Mouse (Mus musculus) urinary bladder, postnatal 4 days (tissue): ENCODE measurements around the gene Btc.

Source experiments
- DNase-seq, 2 experiments: peaks; one replicate each; pipeline ENCODE4 v3.0.0; 2021 to 2022; ENCODE audit warnings: low spot score in 2 of 2

Btc gene

DNA sequence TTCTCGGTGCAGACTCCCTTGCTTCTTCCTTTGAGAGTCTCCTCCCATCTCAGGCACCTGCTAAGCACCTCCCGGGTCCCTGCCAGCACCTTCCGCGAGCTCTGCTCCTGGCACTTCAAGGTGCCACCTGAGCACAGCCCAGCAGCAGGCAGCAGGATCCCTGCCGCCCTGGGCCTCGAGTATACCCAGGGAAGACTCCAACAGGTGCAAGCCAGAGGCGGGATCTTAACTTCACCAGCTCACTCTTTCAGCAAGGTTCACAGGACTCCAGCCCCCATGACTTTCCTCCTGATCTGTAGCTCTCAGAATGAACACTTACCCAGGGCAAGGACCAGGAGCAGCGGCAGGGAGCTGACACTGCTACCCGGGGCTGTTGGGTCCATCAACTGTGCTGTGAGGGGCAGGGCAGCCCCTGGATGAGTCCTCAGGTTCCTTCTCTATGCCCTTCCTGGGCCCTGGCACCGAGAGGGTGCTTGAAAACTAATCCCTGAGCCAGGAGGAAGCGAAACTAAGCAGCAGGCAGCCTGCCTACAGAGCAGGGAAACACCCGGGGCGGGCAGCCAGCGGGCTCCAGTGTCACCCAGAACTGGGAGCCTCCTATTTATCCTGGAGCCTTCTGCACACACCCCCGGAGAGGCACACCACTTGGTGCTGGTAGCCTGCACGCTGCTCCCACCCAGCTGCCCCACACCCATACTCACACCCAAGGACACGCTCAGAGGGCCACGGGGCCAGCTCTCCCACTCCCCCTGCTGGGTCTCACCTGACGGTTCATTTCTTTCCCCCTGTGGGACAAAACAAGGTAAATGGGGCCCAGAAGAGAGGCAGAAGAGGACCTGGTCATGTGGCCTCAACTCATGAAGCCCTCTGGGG, at the start of gene Btc:
Btc (minus strand) TSS at position 656 of the 873 bp plus-strand sequence.
- DNase-seq, result peak; percentile 52 to 66

- DNase-seq, result peak in 1 of 2 experiments; percentile 19
Observed at GRCm38 (mm10) chr5:91444981-91445517, 42.3 kb upstream of the Btc start.

DNA sequence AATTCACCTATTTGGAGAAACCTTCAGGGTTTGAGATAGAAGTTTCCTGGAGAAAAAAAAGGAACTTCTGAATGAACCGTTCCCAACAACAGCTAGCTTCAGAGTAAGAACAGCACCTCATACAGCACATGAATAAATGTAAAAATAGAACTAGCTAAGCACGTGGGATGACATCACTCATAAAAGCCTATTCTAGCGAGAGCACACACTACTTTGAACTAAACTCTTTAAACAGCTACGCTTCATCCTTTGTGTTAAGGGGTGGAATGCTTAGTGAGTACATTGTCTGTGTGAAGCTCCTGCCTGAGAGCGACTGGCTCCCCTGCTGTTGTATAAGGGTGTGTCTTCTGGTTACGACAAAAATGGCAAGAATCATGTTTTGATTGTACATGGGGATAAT, 33.8 kb upstream of the Btc start:
- DNase-seq, result no peak

DNA sequence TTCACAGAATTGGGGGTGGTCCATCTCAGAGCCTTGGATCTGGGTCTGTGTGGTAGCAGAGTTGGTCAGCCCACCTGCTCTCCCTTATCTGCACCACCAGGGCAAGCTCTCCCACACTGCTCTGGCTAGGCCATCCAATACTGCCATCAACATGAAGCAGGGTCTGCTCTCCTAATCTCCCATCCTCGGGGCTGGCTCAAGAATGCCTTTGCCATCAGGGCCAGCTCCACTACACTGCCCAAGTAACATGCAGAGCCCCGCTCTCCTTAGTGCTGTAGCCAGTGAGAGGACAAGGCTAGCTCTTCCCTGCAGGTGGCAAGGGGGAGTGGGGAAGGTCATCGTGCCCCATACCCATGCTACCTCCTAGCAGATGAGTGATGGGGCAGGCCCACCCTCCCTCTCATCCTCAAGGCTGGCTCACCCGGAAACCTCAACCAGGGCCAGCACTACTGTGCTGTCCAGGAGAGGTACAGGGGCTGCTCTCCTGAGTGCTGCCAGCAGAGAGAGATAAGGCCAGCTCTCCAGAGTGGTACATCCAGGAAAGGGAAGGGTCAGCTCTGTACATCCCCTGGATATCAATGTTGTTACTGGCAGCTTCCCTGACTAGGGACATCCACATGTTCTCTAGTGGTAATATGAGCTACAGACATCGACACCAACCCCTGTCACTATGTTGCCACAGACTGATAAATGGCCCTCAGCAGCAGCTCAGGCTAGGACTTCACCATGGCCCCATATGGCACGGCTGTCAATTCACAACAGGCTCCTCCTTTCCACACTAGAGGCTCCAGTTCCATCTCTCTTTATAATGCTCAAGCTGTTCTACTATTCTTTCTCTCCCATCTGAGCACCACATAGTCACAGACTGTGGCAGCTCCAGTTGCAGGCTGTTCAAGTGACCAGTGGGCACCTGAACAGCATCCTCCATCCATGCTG, 32.2 kb upstream of the Btc start:
- no peak for DNase-seq

DNA sequence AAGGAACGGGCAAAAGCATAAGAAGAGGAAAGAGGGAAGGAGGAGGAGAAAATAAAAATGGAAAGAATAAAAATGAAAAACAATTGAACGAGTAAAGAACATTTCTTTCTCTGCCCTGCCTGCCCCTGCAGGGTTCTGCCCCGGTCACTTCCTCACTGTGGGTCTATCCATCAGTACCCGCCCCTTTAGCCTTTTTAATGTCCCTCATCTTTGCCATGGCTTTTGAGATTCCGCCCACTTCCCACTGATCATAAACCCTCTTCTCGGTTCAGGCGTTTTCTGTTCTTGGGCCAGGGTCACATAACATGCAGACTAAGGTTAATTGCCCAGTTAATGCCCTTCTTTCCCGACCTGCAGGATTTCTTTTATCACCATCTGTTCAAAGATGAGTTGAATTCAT, 25.8 kb upstream of the Btc start:
- DNase-seq, result no peak

- DNase-seq, result no peak
Observed at GRCm38 (mm10) chr5:91413814-91414213, 11.0 kb upstream of the Btc start.

- no peak for DNase-seq
Observed at GRCm38 (mm10) chr5:91404263-91404662, 1.5 kb upstream of the Btc start.

GRCm38 (mm10) chr5:91403281-91403680, 487 bp upstream of the Btc start:
- DNase-seq, result no peak

- no peak for DNase-seq
Observed at GRCm38 (mm10) chr5:91400493-91401096, 2.2 kb downstream of the Btc start.

- DNase-seq, result no peak
Observed at GRCm38 (mm10) chr5:91375467-91375866, 27.3 kb downstream of the Btc start.

GRCm38 (mm10) chr5:91368061-91368565, 34.7 kb downstream of the Btc start:
- DNase-seq, result no peak

GRCm38 (mm10) chr5:91366925-91367324, 35.9 kb downstream of the Btc start:
- no peak for DNase-seq

GRCm38 (mm10) chr5:91363274-91363991, 39.4 kb downstream of the Btc start:
- no peak for DNase-seq

DNA sequence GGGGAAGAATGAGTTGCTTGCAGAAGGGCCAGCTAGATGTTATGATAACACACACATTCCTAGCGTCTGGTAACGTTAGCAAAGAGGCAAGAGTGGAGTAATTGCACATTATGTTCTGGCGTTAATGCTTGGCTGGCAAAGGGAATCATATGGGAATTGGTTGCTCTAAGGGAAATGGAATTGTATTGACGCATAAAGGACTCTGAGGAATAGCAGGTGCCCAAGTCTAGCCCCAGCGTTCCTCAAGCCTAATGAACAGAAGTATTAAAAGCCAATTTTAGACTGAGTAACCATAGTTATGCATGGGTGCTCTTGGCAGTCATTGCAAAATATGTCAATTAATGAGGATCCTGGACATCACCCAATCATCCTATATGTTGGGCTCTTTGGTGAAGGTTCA, 50.1 kb downstream of the Btc start:
- no peak for DNase-seq

GRCm38 (mm10) chr5:91345681-91346080, 57.1 kb downstream of the Btc start:
- no peak for DNase-seq

DNA sequence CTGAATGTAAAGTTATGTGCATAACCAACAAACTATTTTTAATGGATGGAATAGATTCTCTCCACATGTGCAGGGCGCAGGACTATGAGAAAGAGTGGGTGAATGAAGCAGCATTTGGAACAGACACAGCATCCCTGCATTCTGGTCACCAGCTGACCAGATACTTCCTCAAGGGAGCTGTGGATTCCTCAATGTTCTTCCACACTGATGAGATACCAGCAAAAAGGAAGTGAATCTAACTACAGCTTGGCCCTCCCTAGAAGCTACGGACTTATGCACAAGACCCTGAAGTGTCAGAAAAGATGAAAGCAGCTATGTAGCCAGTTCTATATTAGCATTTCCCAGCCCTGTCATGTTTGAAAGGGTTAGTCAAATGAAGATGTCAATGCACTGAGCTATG, 57.7 kb downstream of the Btc start:
- no peak for DNase-seq

DNA sequence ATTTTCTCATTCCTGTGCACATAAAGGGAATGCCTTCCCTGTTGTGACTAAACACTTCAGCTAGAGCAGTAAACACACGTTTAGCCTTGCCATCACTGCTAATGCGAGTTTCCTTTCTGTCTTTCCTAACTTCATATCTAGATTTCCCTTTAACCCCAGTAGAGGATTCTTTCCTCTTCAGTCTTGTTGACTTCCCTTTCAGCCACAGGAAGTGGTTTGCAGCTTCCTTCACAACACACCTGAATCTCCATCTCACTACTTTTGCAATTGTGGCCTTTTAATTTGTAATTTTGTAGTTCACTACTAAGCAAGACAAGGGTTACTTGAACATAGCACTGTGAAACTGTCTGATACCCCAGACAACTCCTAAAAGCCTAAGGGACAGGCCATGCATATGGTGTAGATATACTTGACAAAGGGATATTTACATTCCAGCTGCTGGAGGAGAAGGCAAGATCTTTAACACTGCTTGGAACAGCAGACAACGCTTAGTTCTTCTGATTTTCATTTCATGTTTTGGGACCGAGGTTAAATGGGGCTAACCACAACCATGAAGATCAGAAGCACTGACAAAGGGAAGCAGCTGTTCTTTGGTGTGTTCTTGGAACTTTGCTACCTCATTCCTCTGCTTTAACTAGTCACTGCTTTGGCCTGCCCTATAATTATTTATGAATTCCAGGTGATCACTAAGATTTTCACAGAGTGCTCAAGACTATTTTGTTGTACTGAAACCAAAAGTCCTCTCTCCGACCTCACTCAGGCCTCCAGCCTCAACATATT, 60.6 kb downstream of the Btc start:
- DNase-seq, result no peak

- no peak for DNase-seq
Observed at GRCm38 (mm10) chr5:91334227-91334626, 68.6 kb downstream of the Btc start.

DNA sequence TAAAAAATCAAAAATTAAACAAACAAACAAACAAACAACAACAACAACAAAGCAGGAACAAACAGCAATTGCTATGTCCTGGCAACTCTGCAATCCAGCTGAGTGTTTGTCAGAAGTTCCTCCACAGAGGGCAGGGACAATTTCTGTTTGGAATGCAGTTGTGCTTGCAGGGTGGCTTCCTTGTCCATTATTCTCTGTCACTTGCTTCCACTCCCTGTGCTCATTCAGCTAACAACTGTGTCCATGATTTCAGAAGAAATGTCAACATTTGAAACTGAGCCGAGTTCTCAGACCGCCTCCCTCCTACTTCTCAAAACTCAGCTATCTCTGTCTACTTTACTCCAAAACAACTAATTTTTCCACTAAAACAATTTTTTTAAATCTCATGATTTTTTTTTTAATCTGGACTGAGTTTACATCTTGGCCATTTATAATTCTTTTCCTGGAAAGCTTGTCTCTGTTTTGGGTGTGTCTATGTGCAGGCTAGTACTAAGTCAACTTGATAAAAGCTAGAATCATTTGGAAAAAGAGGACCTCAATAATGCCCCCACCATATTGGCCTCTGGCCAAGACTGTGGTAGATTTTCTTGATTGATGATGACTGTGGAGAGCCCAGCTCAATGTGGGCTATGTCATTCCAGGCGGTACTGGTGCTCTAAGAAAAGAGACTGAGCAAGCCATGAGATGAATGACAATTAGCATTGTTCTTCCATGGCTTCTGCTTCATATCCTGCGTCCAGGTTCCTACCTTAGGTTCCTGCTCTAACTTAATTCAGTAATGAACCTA, 70.5 kb downstream of the Btc start:
- no peak for DNase-seq
